Mouse (Mus musculus) heart, postnatal 0 days (tissue): ENCODE measurements around the gene Exosc10.

ENCODE experiments used
- CTCF ChIP-seq: IDR thresholded peaks from 2 replicates; pipeline ENCODE4 v1.5.1; 2016; ENCODE audit warnings: antibody characterized with exemption, control low read depth, low read depth
- EP300 ChIP-seq: IDR thresholded peaks from 2 replicates; pipeline ENCODE4 v1.6.1; 2016; ENCODE audit warnings: antibody characterized with exemption, low read depth

DNA sequence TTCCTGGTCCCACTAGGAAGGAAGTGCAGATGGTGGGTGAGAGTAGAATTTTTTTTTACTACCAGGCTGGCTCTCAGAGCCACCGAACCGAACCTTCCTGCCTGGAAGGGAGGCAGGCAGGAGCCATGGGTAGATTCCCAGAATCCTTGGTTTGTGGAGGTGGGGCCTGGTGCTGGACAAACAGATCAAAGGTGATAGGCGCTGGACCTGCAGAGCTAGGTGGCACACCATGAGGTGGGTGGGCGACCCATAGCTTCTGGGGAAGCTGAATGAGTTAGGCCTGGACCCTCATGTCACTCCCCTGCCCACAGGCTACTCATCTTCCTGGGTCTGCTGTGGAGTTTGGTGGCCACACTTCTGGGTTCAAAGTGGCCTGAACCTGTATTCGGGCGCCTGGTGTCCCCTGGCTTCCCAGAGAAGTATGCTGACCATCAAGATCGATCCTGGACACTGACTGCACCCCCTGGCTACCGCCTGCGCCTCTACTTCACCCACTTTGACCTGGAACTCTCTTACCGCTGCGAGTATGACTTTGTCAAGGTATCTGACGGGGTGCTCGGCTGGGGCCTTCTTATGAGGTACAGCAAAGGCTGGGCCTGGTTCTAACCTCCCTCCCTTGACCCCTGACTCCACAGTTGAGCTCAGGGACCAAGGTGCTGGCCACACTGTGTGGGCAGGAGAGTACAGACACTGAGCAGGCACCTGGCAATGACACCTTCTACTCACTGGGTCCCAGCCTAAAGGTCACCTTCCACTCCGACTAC is 44.3 kb downstream of the Exosc10 start, which contains the start of gene Masp2:
- TF ChIP-seq EP300 (no peak), CTCF (no peak)
